Mouse (Mus musculus) kidney, postnatal 4 days (tissue): ENCODE results near the gene Nanp.

Experiments used
- DNase-seq, 2 experiments: peaks; one replicate each; pipeline ENCODE4 v3.0.0; 2021; ENCODE audit warnings: mixed read lengths in 2 of 2

The Nanp gene

DNA sequence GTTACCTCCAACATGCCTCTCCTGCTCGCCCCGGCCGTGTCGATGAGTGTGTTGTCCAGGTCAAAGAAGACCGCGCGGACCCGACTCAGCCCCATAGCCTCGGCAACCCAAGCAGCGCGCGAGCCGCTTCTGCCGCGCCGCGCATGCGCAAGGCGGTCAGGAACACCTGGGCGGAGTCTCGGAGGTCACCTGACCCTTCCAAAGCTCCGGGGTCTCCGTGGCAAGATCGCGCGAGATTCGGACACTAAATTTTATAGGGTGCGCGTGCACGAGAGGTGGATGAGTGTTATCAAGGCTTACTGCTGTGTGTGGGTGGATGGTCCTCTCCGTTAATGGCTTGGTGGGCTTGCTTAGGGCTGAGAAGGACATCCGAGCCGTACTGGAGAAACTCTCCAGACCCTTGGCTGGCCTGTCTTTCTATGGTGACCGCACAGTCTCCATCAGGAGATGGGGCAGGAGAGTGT, at the start of gene Nanp, which contains the start of gene Ninl:
Gene Nanp, minus strand, starts transcription at position 167 of the 464 bp plus-strand sequence.
Gene Ninl, minus strand, starts transcription at position 151 of the 464 bp plus-strand sequence.
- DNase-seq, result peak; percentile 95 to 97

DNA sequence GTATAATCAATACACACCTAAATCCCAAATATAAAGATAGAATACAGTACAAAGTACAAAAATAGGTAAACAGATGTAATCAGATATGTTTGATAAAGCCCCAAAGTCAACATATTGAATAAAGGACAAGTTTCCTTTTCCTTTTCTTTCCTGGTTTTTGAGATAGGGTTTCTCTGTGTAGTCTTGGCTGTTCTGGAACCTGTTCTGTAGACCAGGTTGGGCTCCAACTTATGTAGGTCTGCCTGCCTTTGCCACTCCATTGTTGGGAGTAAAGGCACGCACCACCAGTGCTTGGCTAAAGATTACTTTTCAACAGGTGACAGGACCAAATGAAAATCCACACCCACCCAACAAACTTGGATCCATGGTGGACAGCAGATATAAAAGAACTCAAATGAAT, 17.4 kb upstream of the Nanp start:
- no peak for DNase-seq

DNA sequence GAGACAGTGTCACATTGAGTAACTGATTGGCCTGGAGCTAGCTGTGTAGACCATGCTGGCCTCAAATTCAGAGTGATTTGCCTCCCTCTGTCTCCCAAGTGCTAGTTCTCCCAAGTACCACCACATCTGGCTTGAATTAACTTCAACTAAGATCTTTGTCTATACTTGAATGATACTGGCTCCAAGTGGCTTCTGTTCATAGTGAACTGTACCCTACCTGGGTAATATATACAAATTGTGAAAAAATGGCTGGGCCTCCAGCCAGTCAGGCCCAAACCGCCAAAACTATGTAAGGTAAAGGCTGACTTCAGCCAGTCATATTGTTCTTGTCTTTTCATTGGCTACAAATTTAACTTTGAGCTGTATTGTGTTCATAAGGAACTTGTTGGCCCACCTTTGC, 1.2 kb upstream of the Nanp start:
- DNase-seq, result no peak

DNA sequence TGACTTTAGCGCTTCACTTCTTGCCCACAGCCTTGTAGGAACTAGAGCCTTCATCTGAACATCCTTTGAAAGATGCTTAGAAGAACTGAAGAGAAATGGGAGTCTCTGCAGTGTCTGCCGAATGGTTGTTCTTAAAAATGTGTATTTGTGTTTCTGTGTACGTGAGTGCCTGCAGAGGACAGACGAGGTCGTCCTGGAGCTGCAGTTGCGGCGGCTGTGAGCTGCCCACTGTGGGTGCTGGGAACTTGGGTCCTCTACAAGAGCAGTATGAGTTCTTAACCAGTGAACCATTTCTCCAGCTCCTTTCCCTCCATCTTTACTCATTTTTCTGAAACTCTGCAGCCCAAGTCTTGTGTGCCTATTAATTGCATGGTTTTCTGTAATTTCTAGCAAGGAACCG, 528 bp upstream of the Nanp start:
- DNase-seq, result peak in 1 of 2 experiments; percentile 12

DNA sequence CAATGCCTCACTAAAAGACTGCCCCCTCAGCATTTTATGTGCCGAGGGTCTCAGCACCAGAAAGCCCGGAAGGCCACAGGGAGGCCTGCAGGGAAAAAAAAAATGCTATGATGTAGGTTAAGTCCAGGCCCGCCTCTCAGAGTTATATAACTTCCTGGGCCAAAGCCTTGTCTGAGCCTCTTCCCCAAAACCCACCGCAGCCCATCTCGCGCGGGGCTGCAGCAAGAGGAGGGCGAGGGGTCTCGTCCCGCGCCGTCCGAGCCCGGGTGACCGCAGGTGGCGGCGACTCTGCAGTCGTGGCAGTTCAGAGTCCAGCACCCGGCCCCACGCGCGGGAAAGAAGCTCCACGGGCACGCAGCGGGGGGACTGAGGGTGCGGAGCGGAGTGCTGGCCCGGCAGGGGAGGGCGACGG, 381 bp downstream of the Nanp start:
- DNase-seq, result no peak

DNA sequence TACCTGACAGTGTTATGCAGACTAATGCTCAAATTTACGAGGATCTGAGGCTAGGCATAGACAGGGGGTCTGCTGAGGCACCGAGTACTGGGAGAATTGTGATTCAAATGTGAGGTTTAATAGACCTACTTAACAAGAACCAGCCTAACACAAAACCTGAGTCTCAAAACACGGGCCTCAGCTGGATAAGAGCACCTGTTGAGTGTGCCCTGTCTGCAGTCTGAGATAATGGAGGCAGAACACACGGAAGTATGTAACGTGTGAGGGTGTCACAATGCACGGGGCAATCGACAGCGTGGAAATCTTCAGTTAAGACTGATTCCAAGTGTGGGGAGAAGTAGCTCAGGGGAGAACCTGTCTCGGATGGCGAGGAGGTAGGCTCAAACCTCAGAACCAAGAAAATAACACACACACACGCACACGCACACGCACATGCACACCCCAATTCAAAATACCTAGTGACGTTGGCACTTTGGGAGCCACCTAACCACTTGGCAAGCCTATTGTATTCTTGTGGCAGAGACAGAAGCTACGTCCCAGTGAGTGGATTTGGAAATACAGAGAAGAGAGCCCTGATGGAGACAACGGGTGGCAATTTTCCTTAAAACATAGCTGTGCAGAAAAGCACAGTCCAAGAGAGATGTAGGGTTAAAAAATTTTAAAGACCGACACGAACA, 1.2 kb downstream of the Nanp start:
- DNase-seq, result peak in 1 of 2 experiments; percentile 5

DNA sequence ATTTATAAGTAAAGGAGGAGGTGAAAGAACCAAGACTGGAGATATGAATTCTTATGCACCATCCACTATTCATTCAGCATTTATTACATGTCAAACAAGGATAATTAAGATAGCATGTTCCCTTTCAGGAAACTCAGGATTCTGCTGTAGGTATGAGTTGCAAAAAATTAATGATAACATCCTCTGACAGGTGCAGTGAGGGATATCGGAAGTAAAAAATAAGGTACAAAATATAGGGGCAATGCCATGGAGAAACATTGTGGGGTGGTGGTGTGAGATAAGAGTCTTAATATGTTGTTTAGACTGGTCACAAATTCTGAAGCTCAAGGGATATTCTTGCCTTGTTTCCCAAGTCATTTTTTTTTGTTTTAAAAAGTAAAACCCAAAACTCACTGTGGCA, 1.9 kb downstream of the Nanp start:
- DNase-seq, result no peak

DNA sequence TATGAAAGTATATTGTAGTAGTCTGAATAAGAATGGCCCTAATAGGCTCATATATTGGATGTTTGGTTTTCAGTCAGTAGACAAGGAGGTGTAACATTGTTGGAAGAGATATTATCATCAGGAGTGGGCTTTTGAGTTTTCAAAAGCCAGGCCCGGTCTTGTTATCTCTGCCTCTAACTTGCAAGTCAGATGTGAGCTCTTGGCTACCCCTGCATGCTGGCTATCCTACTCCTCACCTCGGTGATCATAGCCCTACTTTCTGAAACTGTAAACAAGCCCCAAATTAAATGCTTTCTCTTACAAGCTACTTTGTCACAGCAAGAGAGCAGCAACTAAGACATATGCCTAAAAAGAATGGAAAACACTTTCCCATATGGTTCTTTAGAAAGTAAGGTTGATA, 2.5 kb downstream of the Nanp start:
- DNase-seq, result no peak

DNA sequence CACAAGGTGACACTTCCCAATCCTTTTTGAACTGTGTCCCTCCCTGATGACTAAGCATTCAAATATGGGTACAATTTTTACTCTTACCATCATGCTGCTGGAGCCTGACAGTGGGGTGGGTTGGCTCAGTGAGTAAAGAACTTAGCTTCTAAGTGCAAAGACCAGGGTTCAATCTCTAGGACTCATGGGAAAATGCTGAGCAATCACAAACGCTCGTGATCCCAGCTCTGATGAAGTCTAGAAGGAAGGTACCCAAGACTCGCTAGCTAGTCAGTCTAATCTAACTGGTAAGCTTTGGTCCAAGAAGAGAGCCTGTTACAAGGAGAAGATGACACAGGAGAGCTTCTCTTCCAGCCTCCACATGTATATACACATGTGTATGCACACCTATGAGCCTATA, 4.8 kb downstream of the Nanp start:
- no peak for DNase-seq

DNA sequence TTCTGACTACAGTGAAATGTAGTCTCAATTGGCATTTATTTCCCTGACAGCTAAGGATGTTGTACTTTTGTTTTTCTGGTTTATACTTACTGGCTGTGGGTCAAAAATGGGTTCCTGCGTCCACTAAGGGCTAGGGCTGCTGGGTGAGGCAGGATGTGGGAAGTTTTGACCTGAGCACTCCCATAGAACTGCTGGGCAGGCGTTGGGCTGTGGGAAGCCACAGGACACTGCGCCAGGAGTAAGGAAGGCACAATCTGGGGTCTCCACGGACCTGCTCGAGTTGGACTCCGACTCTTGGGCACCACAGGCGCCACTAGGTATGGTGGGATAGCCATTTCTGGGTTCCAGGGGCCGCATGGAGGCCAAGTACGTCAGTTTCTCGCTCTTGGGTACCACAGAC, 18.0 kb downstream of the Nanp start:
- no peak for DNase-seq

DNA sequence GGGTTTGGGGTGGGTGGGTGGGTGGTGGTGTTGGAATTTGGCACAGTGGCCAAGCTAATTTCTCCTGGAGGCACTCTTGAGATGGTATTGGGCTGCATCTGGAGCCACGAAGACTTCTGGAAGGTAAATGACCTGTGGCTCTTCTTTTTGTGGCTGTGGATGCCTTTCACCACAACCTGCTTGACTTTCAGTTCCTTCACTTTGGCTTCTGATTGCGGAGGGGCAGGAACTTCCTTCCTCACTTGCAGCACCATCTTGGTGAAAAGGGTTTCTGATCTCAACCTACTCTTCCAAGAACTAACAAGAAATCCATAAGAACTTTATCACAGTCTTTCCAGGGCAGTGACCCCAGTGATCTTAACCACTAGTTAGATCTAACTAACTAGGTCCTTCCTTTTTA, 23.9 kb downstream of the Nanp start:
- no peak for DNase-seq

DNA sequence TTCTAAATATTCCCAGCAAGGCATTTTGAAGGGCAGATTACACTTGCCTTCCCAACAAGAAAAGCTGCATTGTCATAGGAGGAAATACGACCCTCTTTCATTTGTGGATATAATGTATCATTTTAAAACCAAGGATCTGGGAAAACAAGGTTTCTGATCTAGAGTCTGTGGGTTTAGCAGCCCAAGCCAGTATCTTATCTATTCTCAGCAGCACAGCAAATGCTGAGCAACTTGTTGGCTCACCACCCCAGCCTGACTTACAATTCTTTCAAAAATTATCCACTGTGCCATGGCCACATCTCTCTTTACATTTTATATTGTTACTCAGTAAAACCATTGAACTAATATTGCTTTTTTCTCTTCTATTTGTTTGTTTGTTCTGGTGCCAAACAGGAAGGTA, 27.9 kb downstream of the Nanp start:
- DNase-seq, result no peak

DNA sequence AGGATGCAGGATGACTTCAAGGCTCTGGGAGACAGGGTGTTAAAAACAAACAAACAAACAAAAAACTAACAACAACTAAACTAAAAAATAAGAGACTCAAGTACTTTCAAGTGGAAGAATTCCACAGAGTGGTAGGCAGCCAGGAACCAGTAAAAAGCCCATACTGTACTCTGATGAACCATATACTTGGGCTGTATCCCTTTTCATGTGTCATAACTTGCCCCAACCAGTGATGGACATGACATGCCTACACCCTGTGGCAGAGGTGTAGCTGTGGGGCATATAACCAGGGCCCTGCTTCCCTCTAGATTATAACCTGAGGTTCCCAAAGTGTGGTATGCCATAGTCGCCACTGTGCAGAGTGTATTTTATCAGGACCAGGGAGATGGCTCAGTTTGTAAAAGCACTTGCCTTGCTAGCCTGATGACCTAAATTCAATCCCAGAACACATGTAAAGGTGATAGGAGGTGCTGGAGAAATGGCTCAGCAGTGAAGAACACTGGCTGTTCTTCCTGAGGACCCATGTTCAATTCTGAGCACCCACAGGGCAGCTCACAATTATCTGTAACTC, 29.6 kb downstream of the Nanp start:
- no peak for DNase-seq

DNA sequence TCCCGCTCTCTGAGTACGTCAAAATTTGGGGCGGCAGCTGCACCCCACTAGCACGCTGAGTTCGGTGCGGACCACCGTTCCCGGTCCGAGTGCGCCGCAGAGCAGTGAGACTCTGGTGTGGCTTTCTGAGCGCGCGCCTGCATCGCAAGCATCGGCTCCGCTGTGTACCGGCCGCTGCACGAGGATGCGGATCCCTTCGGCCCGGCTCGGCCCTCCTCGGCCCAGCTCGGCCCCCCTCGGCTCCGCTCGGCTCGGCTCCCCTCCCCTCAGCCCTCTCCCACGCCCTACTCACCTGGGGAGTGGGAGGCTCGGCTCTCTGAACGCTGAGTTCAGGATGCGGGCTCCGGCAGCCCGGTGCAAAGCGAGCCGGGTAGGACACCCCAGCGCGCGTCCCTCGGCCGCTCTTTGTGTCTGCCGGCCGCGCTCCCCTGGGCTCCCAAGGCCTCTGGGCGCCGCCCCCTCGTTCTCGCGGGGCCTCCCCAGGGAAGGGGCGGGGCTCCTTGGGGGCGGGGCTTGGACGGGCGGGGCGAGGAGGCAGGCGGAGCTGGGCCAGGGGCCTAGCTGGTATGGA, 30.2 kb downstream of the Nanp start:
- DNase-seq, result peak; percentile 88 to 91

DNA sequence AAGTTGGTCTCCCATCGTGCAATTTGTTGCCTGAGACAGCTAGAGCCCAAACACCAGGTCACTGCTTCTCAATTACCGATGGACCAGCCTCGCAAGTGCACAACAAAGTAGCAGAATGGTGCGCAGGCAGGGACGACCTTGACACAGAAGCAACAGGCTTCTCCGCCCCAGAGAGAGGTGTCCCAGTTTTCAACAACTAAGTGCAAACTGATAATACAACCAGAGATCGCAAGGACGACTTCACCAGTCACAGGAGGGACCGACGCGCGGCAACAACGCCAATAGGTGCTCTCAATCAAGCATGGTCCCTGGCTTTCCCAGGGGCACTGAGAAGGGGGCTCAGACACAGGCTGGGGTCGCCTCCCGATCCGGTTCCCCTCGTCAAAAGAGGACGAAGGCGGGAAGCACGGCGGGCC, 30.7 kb downstream of the Nanp start:
- no peak for DNase-seq

DNA sequence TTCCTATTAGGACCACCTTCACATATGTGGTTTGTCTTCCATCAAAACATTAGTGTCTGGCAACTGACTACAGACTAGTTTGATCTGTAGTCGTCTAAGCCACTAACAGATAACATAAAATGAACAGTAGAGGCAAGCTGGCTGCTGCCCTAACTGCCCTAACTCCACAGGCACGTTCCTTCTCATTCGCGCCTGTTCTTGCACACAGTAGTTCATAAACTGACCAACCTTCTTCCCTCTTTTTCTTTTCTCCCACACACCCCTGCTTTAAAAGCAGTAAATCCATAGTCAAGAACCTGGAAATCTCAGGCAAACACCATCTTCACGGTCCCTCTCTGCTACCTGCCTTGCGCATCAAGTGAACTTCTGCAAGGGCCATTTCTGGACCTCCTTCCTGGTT, 31.2 kb downstream of the Nanp start:
- no peak for DNase-seq

DNA sequence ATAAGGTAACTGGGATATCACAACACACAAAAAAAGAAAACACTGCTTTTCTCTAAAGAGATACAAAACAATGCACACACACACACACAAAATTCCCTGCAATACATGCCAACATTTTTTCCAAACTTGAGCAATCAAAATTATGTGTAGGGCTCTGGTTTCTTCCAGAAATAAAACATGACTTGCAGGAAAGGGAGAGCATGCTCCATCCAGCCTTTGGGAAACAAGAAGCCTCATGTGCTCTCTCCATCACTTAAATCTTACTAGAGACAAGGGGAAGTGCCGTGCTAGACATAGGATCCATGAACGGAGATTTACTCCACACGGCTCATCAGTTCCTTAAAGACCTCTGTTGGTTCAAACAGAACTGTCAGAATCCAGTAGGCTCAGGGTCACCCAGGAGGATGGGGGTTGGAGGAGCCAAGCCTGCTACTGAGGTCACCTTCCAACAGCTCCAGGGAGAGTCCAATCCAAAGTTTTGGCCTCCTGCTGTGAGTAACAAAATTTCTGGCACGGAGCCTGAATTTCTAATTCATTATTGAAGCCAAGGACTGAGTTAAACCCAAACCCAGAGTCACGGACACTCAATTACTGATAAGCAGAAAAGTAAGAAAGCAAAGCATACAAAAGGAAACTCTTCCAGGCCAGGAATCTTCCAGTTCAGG, 32.8 kb downstream of the Nanp start:
- DNase-seq, result no peak

DNA sequence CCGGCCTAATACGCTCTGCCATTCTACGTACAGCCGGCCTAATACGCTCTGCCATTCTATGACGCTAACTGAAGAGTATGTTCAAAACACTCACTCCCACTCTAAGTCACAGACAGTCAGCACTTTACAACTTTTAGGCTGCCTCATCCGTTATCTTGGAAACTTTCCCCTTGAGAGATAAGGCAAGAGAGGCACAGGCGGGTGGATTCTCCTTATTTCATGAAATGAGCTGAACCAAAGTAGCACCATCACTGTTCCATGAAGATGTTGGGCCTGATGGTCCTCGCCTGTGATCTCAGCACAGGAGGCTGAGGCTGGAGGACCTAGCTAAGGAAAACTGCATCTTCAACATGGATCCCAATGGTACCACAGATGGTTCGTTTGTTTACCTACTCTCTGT, 34.8 kb downstream of the Nanp start:
- DNase-seq, result no peak

DNA sequence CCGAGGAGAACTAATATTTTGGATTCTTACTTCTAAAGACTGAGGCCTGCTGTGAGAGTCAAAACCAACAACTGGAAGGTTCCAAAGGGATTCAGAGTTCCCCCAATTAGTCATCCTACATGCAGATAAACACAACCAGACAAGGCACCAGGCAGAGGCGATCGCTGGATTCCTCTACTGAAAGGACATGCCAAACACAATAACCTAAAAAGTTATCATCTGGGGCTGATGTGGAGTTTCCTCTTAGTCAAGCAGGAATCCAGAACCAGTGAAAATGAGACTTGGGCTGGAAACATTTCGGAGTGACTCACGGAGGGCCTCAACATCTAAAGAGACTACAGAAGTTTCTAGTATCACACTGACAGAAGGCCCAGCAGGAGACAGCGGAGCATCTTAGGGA, 35.4 kb downstream of the Nanp start:
- DNase-seq, result no peak

DNA sequence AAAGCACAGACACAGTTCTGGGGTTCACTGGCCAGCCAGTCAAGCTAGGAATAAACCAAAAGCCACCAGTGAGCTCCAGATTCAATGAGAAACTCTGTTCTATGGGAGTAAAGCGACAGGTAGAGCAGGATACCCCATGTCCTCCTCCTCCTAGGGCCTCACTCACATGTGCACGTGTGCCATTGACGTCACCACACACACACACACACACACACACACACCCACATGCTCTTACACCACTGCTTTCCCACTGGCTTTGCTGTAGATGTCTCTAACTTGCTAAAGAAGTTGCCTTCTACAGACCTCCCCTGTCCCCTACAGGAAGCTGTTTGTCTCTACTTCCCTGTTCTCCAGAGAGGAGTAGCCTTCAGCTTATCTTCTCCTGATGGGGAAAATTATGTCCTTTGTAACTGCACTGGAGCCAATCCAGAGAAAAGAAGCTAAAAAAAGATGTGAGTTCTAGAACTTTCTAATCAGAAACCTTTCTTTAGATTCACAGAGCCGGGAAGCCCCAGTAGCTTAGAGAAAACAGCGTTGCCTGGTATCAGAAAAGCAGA, 37.5 kb downstream of the Nanp start:
- no peak for DNase-seq

DNA sequence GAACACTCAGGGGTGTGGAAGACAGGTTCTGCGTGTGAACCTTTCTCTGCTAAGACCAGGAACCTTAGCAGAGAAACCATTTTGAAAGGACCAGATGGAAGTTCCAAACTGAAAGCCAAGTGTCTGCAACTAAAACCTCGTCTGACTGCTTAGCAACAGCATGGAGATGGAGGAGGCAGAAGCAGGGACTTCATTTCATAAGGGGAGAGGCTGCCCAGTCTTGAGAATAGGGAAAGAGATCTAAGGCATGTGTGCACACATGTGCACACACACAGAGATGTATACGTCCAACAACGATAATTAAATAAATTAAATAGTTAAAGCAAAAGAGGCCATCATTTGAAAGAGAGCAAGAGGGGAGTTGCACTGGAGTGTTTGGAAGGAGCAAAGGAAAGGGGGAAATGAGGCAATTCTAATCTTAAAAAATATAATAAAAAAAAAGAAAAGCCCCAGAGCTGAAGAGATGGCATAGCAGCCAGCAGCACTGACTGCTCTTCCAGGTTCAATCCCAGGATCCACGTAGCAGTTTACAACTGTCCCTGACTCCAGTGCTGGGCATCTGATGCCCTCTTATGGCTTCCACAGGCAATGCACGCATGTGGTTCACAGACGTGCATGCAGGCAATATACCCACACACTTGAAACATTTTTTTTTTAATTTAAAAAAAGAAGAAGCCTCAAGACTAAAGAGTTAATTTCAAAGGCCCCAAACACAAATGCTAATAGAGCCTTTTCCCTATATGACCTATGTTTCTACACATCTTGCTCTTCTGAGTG, 38.6 kb downstream of the Nanp start:
- peak; percentile 73 to 79 for DNase-seq

DNA sequence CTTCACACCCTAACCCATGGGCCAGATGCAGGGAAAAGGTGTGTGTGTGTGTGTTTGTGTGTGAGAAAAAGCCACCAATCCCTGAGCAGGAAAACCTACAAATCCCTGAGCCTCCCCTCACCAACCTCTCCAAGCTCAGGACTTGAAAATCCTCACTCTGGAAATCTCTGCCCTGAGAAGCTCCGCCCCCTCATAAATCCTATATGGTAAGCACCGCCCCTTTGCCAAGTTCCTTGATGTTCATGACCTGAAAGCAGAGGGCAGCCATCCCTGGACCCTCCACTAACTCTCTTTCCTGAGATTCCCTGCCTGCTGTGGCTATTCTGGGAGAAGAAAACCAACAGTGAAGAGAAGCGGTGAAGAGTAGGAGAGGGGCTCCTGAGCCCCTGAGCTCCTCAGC, 40.2 kb downstream of the Nanp start:
- peak; percentile 32 to 33 for DNase-seq

DNA sequence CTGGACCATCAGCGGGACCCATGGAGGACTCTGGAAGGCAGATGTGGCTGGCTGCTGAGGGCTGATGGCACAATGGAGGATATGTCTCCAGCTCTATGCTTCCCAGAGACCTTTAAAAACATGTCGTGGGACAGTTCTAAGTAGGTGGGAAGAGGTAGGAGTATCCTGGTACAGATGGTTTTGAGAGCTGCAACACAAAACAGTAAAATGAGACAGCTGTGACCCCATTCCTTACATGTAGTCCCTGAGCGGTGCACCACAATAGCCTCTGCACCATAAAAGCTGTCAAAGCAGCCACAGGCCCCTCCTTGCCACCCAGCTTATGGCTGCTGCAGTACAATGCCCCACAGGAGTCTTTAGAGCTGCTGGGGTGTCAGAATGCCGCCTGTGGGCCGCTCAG, 41.6 kb downstream of the Nanp start:
- DNase-seq, result no peak
